Mouse (Mus musculus) intestine, postnatal 0 days (tissue): Measurements from ENCODE around the gene Trim38. TPM values are rescaled to one million over a fixed set of nuclear protein-coding genes. Genes with fewer than 3 reads are reported as not detected.
"Not testable (repeated sequence)": the region's sequence is repeated elsewhere in the genome, so short reads cannot be mapped to it uniquely, and the experiment has no call there.

Experiments
- ATAC-seq: fragments of 200-750 bp; cut with Nextera tagmentation; 2 replicates; pipeline ENCODE4 v1.8.0; 2017; ENCODE audit warnings: mild to moderate bottlenecking, moderate TSS enrichment, moderate library complexity
- H3K27ac ChIP-seq: fragments of 300-500 bp; sonication (generic); 2 replicates; pipeline ENCODE4 v1.5.1; 2014; ENCODE audit warnings: mild to moderate bottlenecking, low read depth, low read length, moderate library complexity
- H3K27me3 ChIP-seq: fragments of 300-500 bp; sonication (generic); replicated peaks from 2 replicates; pipeline ENCODE4 v1.6.1; 2014; ENCODE audit warnings: low read length, mixed read lengths; ENCODE audit not compliant: control insufficient read depth, insufficient read depth
- H3K36me3 ChIP-seq: fragments of 300-500 bp; sonication (generic); 2 replicates; pipeline ENCODE4 v1.6.1; 2014; ENCODE audit warnings: mild to moderate bottlenecking, moderate library complexity; ENCODE audit not compliant: control insufficient read depth, insufficient read depth
- H3K4me1 ChIP-seq: fragments of 300-500 bp; sonication (generic); replicated peaks from 2 replicates; pipeline ENCODE4 v1.6.1; 2014; ENCODE audit warnings: antibody characterized with exemption, low read length, mixed read lengths; ENCODE audit not compliant: control insufficient read depth, insufficient read depth
- H3K4me2 ChIP-seq: fragments of 300-500 bp; sonication (generic); replicated peaks from 2 replicates; pipeline ENCODE4 v1.6.1; 2014; ENCODE audit warnings: low read depth, mild to moderate bottlenecking, moderate library complexity
- H3K4me3 ChIP-seq: fragments of 300-500 bp; sonication (generic); 2 replicates; pipeline ENCODE4 v1.5.1; 2014; ENCODE audit warnings: low read depth, low read length
- H3K9ac ChIP-seq: fragments of 300-500 bp; sonication (generic); 2 replicates; pipeline ENCODE4 v1.6.1; 2014; ENCODE audit warnings: mild to moderate bottlenecking, low read depth, low read length
- H3K9me3 ChIP-seq: fragments of 300-500 bp; sonication (generic); 2 replicates; pipeline ENCODE4 v1.6.1; 2016; ENCODE audit warnings: mixed run types; ENCODE audit not compliant: control insufficient read depth
- CTCF ChIP-seq: sonication (generic); IDR thresholded peaks from 2 replicates; pipeline ENCODE4 v1.5.1; 2016; ENCODE audit warnings: low read depth, mild to moderate bottlenecking, control low read depth, antibody characterized with exemption, moderate library complexity
- WGBS: fragments of 180-500 bp; shearing (Covaris S2); extraction: QIAGEN DNeasy Blood & Tissue Kit; methylation state at CpG from one replicate; pipeline ENCODE4 v1.1.7; 2014; 5-methylcytosine and 5-hydroxymethylcytosine counted together
- polyA plus RNA-seq: library from polyadenylated mRNA; unstranded; fragments of >200 nt; fragmentation: Nextera tagmentation; extraction: Ambion mirVana; gene quantifications from 2 replicates; pipeline ENCODE4 v1.2.1, GENCODE M21; 2015

Trim38 gene
- polyA plus RNA-seq, 1 experiment from 2014 or later = not detected

- no peak for ATAC-seq
Observed at GRCm38 (mm10) chr13:23744421-23745380, 25.0 kb upstream of the Trim38 start.

DNA sequence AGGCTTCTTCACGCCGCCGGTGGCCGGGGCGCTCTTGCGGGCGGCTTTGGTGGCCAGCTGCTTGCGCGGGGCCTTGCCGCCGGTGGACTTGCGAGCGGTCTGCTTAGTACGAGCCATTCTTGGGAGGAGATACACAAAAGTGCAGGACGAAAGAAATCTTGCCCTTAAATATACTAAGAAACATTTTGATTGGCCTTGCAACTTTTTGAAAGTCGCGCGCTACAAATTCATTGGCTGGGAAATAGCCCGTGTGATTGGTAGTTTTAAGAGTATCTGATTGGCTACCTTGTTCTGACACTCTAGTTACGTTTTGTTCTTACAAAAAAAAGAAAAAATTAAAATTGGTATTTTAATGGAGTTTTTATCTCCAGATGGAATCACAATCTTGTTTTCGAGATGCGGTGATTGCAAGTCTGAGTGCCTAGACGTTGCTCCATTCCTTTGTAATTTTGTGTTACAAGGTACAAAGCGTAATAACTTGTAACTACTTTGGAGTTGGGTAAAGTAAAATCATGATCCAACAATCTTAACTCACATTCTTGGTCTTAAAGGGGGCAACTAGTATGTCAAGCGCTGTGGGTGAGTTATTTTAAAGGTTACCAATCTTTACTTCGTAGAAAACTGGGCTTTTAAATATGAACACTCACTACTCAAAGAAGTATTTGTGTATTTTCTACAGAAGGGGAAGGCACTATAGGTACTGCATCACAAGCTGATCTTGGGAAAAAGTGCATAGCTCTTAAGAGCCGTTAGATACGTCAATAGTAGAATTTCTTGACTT, 24.1 kb upstream of the Trim38 start, which contains the start of gene Hist1h3c:
Gene Hist1h3c (minus strand): TSS at position 222 of the 781 bp plus-strand sequence.
- H3K4me3 ChIP-seq = peak within 1 kb of the TSS; percentile 36
- no peaks in the 10 kb centered on the region for H3K36me3 ChIP-seq
- TF ChIP-seq CTCF = no peak
- peak within 1 kb of the TSS; percentile 94 for H3K27ac ChIP-seq
- H3K4me1 ChIP-seq = peaks cover 4% of the 10 kb centered on the region; the same call in 1 of the 2 replicates
- ATAC-seq = peak; percentile 62
- no peaks in the 10 kb centered on the region for H3K27me3 ChIP-seq
- peak within 1 kb of the TSS; percentile 52 for H3K9ac ChIP-seq
- WGBS = under 1% methylated on average over 23 of the region's 28 CpGs
- H3K4me2 ChIP-seq = peak within 1 kb of the TSS; percentile 68
- H3K9me3 ChIP-seq = no peaks in the 10 kb centered on the region

More at GRCm38 (mm10) chr13:23744421-23745380, 25.0 kb upstream of the Trim38 start:
- no peak overlapping the region for H3K9ac ChIP-seq
- no peaks in the 10 kb centered on the region for H3K9me3 ChIP-seq
- peak overlapping the region; percentile 68 for H3K4me2 ChIP-seq
- H3K4me1 ChIP-seq = peaks cover 4% of the 10 kb centered on the region; the same call in 1 of the 2 replicates
- peak overlapping the region; percentile 36 for H3K4me3 ChIP-seq
- TF ChIP-seq CTCF = no peak
- H3K27ac ChIP-seq = no peak overlapping the region
- H3K27me3 ChIP-seq = no peaks in the 10 kb centered on the region
- H3K36me3 ChIP-seq = no peaks in the 10 kb centered on the region
- 2% methylated on average over 14 of the region's 36 CpGs for WGBS

DNA sequence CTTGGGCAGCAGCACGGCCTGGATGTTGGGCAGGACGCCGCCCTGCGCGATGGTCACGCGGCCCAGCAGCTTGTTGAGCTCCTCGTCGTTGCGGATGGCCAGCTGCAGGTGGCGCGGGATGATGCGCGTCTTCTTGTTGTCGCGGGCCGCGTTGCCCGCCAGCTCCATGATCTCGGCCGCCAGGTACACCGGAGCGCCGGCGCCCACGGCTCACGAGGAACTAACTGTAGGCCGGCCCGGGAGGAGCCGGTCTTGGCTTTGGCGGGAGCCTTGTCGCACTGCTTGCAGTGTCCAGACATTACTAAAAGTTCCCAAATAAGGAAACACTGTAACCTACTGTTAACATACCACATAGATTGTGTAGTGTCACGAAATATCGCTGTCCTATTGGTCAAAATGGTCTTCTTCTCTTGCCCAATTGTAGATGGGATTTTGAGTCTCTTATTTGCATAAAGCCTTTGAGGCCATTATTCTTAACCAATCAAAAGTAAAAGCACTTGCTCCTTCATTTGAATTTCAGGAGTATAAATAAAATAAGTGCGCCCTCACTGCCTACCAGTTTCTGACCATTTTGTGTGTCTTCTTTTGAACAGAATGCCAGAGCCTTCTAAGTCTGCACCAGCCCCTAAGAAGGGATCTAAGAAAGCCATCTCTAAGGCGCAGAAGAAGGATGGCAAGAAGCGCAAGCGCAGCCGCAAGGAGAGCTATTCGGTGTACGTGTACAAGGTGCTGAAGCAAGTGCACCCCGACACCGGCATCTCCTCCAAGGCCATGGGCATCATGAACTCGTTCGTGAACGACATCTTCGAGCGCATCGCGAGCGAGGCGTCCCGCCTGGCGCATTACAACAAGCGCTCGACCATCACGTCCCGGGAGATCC, 23.3 kb upstream of the Trim38 start, which contains the start of gene Hist1h2bb:
Gene Hist1h2bb (plus strand): TSS at position 534 of the 880 bp plus-strand sequence.
- peak; percentile 38 for TF ChIP-seq CTCF
- not testable (repeated sequence) for H3K4me1 ChIP-seq, H3K9me3 ChIP-seq, H3K27me3 ChIP-seq, H3K36me3 ChIP-seq
- peak within 1 kb of the TSS; percentile 36 for H3K4me3 ChIP-seq
- peak; percentile 87 for ATAC-seq
- WGBS = under 1% methylated on average over 37 of the region's 58 CpGs
- H3K27ac ChIP-seq = peak within 1 kb of the TSS; percentile 94
- peak within 1 kb of the TSS; percentile 52 for H3K9ac ChIP-seq
- H3K4me2 ChIP-seq = peak within 1 kb of the TSS; percentile 68

DNA sequence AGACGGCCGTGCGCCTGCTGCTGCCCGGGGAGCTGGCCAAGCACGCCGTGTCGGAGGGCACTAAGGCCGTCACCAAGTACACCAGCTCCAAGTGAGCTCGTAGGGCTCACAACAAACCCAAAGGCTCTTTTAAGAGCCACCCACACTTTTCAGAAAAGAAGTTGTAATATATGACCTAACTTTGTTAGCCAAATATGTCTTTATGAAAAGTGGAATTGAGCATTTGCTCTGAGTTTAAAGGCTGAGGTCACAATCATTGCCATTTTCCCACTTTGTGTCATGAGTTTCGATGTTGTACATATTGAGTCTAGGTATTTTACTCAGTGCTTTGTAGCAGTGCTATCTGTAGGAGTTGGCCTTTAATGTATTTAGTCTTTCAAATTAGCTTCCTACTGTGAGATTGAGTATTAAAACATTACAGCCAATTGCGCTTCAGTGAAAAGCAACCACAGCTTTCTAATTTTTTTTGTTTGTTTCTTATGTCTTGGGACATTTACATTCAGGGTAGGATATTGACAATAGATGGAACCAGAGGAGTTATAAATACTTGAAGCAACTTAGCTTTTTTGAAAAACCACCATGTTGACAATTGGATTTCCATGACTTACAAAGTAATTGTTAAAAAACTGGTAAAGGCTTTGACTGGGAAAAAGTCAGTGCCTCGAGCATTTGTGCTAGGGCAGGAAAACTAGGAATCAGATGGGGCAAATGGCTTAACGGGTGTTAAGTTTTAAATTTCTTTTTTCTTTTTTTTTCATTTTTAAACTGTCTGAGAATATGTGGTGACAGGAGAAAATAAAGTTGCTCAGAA, 22.4 kb upstream of the Trim38 start:
- ATAC-seq = no peak; the same call in 1 of the 2 replicates
- TF ChIP-seq CTCF = no peak
- Histone ChIP-seq H3K27ac (peak overlapping the region; percentile 94), H3K27me3 (no peaks in the 10 kb centered on the region), H3K4me1 (peaks cover 4% of the 10 kb centered on the region; the same call in 1 of the 2 replicates), H3K4me3 (peak overlapping the region; percentile 36), H3K9me3 (no peaks in the 10 kb centered on the region), H3K9ac (no peak overlapping the region), H3K36me3 (no peaks in the 10 kb centered on the region), H3K4me2 (peak overlapping the region; percentile 68)
- 7% methylated on average over 9 of the region's 13 CpGs for WGBS

GRCm38 (mm10) chr13:23747892-23748288, 21.8 kb upstream of the Trim38 start:
- H3K4me1 ChIP-seq = peaks cover 4% of the 10 kb centered on the region; the same call in 1 of the 2 replicates
- WGBS = 10% methylated on average over 4 of the region's 4 CpGs
- ATAC-seq = no peak
- H3K9me3 ChIP-seq = no peaks in the 10 kb centered on the region
- H3K27ac ChIP-seq = no peak overlapping the region; the same call in 1 of the 2 replicates
- H3K4me3 ChIP-seq = no peak overlapping the region
- no peak for TF ChIP-seq CTCF
- H3K36me3 ChIP-seq = no peaks in the 10 kb centered on the region
- H3K9ac ChIP-seq = no peak overlapping the region
- no peaks in the 10 kb centered on the region for H3K27me3 ChIP-seq
- no peak overlapping the region for H3K4me2 ChIP-seq
